Mouse (Mus musculus) B cell, adult 67 days (primary cell): Measurements from ENCODE around the gene Fam196a. TPM values are rescaled to one million over a fixed set of nuclear protein-coding genes. Genes with fewer than 3 reads are reported as not detected.

ENCODE experiments used
- total RNA-seq, 2 experiments: library from RNA; stranded (reverse); gene quantifications; 4 replicates each; pipeline ENCODE4 v1.2.4; 2023

Gene Fam196a
- total RNA-seq = not detected

GRCm38 (mm10) chr7:134937927-134938609, at the start of gene Fam196a:
Gene Fam196a (minus strand): TSS chr7:134938430.

